Mouse (Mus musculus): Measurements from ENCODE around the gene Ms4a5. TPM values are rescaled to one million over a fixed set of nuclear protein-coding genes. Genes with fewer than 3 reads are reported as not detected.
A peak's percentile ranks its signal among the peaks of the same experiment; 100 is the strongest.
"Not testable (repeated sequence)": the region's sequence is repeated elsewhere in the genome, so short reads cannot be mapped to it uniquely, and the experiment has no call there.

The Ms4a5 gene
- not detected in 2 replicates for polyA plus RNA-seq (2015; fragmentation: Nextera tagmentation; extraction: Ambion mirVana)

DNA sequence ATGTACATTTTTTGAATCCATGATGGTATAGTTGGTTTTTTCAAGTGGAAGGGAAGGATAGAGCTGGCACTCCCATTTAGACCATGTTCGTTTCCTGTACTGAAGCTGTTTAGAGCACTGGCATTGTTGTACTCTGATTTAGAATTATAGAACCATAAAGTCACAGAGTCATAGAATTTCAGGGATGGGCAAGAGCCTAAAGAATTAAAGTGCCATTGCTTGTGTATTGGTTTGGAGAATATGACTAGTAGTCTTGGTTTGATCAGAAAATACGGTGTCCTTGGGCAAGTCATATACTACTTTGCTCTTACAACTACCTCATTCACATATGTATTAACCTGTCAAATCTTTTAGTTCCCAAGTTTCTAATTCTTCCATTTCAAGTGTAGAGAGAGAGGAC lies at the start of gene Ms4a5:
Ms4a5 (minus strand) TSS at position 101 of the 400 bp plus-strand sequence.
- no peaks in the 10 kb centered on the region for H3K27me3 ChIP-seq
- H3K9me3 ChIP-seq, result no peaks in the 10 kb centered on the region
- 87% methylated on average over 2 of the region's 2 CpGs for WGBS
- H3K27ac ChIP-seq (replicated peaks), result no peak within 1 kb of the TSS
- ATAC-seq (replicated peaks), result no peak
- no peak within 1 kb of the TSS for H3K4me2 ChIP-seq (replicated peaks)
- H3K36me3 ChIP-seq, result no peaks in the 10 kb centered on the region
- no peaks in the 10 kb centered on the region for H3K4me1 ChIP-seq
- H3K4me3 ChIP-seq, result no peak within 1 kb of the TSS
- H3K9ac ChIP-seq (replicated peaks), result no peak within 1 kb of the TSS

GRCm38 (mm10) chr19:11321123-11321522 lies 37.5 kb upstream of the Ms4a5 start:
- Histone ChIP-seq H3K27ac (replicated peaks) (no peak overlapping the region), H3K27me3 (no peaks in the 10 kb centered on the region), H3K4me3 (no peak overlapping the region), H3K9ac (replicated peaks) (no peak overlapping the region), H3K36me3 (no peaks in the 10 kb centered on the region), H3K4me1 (no peaks in the 10 kb centered on the region), H3K4me2 (replicated peaks) (no peak overlapping the region), H3K9me3 (no peaks in the 10 kb centered on the region)
- WGBS, result 91% methylated on average over 1 of the region's 1 CpGs
- no peak for ATAC-seq (replicated peaks)

DNA sequence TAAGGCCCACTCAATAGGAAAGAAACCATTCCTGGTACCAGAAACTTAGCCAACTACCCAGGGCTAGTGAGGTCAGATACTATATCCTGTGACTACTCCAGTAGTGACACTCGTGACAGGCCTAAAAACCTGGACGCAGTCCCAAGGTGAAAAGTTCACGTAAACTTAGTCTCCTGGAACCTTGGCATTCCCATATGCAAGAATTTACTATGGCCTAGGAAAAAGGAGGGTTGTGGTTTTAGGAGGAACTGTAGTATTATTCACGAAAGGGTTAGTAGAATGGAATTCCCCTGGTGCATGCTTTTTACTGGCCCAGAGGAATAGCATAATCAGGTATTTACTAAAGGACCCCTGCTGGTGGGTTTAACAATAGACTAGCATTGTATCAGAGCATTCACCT lies 33.1 kb upstream of the Ms4a5 start:
- WGBS, result 87% methylated on average over 4 of the region's 4 CpGs
- H3K36me3 ChIP-seq, result no peaks in the 10 kb centered on the region
- no peaks in the 10 kb centered on the region for H3K27me3 ChIP-seq
- H3K4me3 ChIP-seq, result no peak overlapping the region
- H3K9me3 ChIP-seq, result no peaks in the 10 kb centered on the region
- no peaks in the 10 kb centered on the region for H3K4me1 ChIP-seq
- ATAC-seq (replicated peaks), result no peak
- no peak overlapping the region for H3K4me2 ChIP-seq (replicated peaks)
- H3K27ac ChIP-seq (replicated peaks), result no peak overlapping the region
- H3K9ac ChIP-seq (replicated peaks), result no peak overlapping the region

- no peak within 1 kb of the TSS for H3K4me3 ChIP-seq
- H3K27ac ChIP-seq (replicated peaks), result no peak within 1 kb of the TSS
- ATAC-seq (replicated peaks), result no peak
- no peaks in the 10 kb centered on the region for H3K4me1 ChIP-seq
- H3K9ac ChIP-seq (replicated peaks), result no peak within 1 kb of the TSS
- WGBS, result 83% methylated on average over 1 of the region's 1 CpGs
- no peaks in the 10 kb centered on the region for H3K27me3 ChIP-seq
- no peak within 1 kb of the TSS for H3K4me2 ChIP-seq (replicated peaks)
- no peaks in the 10 kb centered on the region for H3K9me3 ChIP-seq
- H3K36me3 ChIP-seq, result no peaks in the 10 kb centered on the region
Measured at GRCm38 (mm10) chr19:11314354-11314753, 30.7 kb upstream of the Ms4a5 start, which contains the start of gene Ms4a14. Gene Ms4a14 (minus strand): TSS chr19:11314454.

GRCm38 (mm10) chr19:11308888-11309287 lies 25.2 kb upstream of the Ms4a5 start:
- Histone ChIP-seq H3K27me3 (no peaks in the 10 kb centered on the region), H3K9me3 (no peaks in the 10 kb centered on the region), H3K4me2 (replicated peaks) (no peak overlapping the region), H3K4me1 (no peaks in the 10 kb centered on the region), H3K9ac (replicated peaks) (no peak overlapping the region), H3K4me3 (no peak overlapping the region), H3K36me3 (no peaks in the 10 kb centered on the region), H3K27ac (replicated peaks) (no peak overlapping the region)
- no peak for ATAC-seq (replicated peaks)

DNA sequence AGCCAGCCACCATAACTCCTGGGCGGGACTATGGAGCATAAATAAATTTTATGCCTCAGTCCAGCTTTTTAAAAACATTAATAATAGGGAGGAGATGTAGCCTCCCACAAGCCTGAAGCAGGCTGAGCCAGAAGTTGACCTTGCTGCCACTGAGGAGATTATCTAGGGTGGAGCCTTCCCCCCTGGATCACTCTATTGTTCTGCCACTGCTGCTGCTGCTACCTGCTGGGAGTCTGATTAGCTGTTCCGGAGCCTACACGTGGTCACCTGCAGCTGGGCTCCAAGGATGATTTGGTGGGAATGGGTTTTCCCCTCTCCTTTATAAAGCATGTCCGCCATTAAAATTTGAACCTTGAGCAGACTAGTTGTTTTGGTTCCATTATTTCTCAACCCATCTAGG lies 15.9 kb upstream of the Ms4a5 start:
- 27% methylated on average over 4 of the region's 4 CpGs for WGBS
- not testable (repeated sequence) for H3K4me1 ChIP-seq; H3K36me3 ChIP-seq; H3K27ac ChIP-seq (replicated peaks); H3K4me2 ChIP-seq (replicated peaks); H3K9me3 ChIP-seq; H3K4me3 ChIP-seq; H3K27me3 ChIP-seq; H3K9ac ChIP-seq (replicated peaks); ATAC-seq (replicated peaks)

- H3K4me3 ChIP-seq, result no peak overlapping the region
- no peak overlapping the region for H3K4me2 ChIP-seq (replicated peaks)
- H3K36me3 ChIP-seq, result no peaks in the 10 kb centered on the region
- no peaks in the 10 kb centered on the region for H3K4me1 ChIP-seq
- H3K27me3 ChIP-seq, result no peaks in the 10 kb centered on the region
- no peak overlapping the region for H3K9ac ChIP-seq (replicated peaks)
- no peaks in the 10 kb centered on the region for H3K9me3 ChIP-seq
- H3K27ac ChIP-seq (replicated peaks), result no peak overlapping the region
- 30% methylated on average over 2 of the region's 2 CpGs for WGBS
- ATAC-seq (replicated peaks), result no peak
Measured at GRCm38 (mm10) chr19:11298939-11299338, 15.3 kb upstream of the Ms4a5 start.

- ATAC-seq (replicated peaks); H3K9me3 ChIP-seq; H3K9ac ChIP-seq (replicated peaks); H3K27ac ChIP-seq (replicated peaks); H3K27me3 ChIP-seq; H3K36me3 ChIP-seq; H3K4me1 ChIP-seq; H3K4me3 ChIP-seq: not testable (repeated sequence)
- H3K4me2 ChIP-seq (replicated peaks), result peak overlapping the region; percentile 47
- WGBS, result 5% methylated on average over 3 of the region's 3 CpGs
Measured at GRCm38 (mm10) chr19:11293616-11294015, 9.9 kb upstream of the Ms4a5 start.

DNA sequence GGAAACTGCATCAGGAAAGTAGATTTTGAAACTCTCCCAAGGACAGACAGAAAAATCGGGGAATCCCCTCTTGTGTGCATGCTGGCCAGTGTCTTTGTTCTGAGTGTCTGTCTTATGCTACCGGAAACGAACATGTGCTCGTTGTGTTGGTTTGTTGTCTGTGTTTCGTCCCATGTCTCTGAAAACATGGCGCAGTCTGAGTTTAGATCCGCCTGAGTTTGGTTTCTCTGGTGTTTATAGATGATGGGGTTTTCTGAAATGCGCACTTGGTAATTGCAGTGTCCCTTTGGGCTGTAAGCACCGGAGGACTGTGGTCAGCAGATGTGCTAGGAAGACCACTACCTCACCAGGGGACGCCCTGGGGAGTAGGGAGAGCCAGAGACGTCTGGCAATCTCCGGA lies 9.3 kb upstream of the Ms4a5 start:
- Histone ChIP-seq H3K36me3 (no peaks in the 10 kb centered on the region), H3K4me3 (peak overlapping the region; percentile 37), H3K4me2 (replicated peaks) (peak overlapping the region; percentile 47), H3K9ac (replicated peaks) (peak overlapping the region; percentile 32), H3K27me3 (no peaks in the 10 kb centered on the region), H3K9me3 (no peaks in the 10 kb centered on the region), H3K27ac (replicated peaks) (no peak overlapping the region), H3K4me1 (no peaks in the 10 kb centered on the region)
- no peak for ATAC-seq (replicated peaks)
- 9% methylated on average over 12 of the region's 12 CpGs for WGBS

DNA sequence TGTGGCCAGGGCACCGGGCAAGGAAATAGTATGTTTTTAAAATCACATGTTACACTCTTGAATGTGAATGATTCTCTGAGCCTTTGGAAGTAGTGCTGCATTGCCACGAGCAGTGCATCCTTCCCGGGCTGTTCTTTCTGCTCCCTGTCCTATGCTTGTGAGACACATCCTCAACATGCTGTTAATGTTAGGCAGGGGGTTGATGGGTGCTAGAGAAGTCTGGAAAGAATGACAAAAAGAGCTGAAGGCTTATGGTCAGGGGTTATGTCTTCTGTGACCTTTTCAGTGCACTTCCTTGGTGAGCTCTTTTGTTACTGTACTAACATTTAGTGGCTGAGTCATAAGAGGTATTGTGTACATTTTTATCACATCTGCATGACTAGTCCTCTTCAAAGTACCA lies 3.5 kb downstream of the Ms4a5 start:
- Histone ChIP-seq H3K4me2 (replicated peaks) (no peak overlapping the region), H3K4me3 (no peak overlapping the region), H3K4me1 (no peaks in the 10 kb centered on the region), H3K27me3 (no peaks in the 10 kb centered on the region), H3K27ac (replicated peaks) (no peak overlapping the region), H3K36me3 (no peaks in the 10 kb centered on the region), H3K9me3 (no peaks in the 10 kb centered on the region), H3K9ac (replicated peaks) (no peak overlapping the region)
- 91% methylated on average over 3 of the region's 3 CpGs for WGBS
- no peak for ATAC-seq (replicated peaks)

- Histone ChIP-seq H3K4me3 (no peak overlapping the region), H3K4me2 (replicated peaks) (no peak overlapping the region), H3K27me3 (no peaks in the 10 kb centered on the region), H3K9me3 (no peaks in the 10 kb centered on the region), H3K4me1 (no peaks in the 10 kb centered on the region), H3K27ac (replicated peaks) (no peak overlapping the region), H3K36me3 (no peaks in the 10 kb centered on the region), H3K9ac (replicated peaks) (no peak overlapping the region)
- no peak for ATAC-seq (replicated peaks)
- 64% methylated on average over 5 of the region's 5 CpGs for WGBS
Measured at GRCm38 (mm10) chr19:11276431-11276830, 7.2 kb downstream of the Ms4a5 start.

GRCm38 (mm10) chr19:11266956-11267355 lies 16.7 kb downstream of the Ms4a5 start:
- H3K27me3 ChIP-seq, result no peaks in the 10 kb centered on the region
- ATAC-seq (replicated peaks), result no peak
- no peak overlapping the region for H3K9ac ChIP-seq (replicated peaks)
- H3K4me1 ChIP-seq, result no peaks in the 10 kb centered on the region
- no peak overlapping the region for H3K4me3 ChIP-seq
- 81% methylated on average over 4 of the region's 4 CpGs for WGBS
- H3K4me2 ChIP-seq (replicated peaks), result no peak overlapping the region
- no peak overlapping the region for H3K27ac ChIP-seq (replicated peaks)
- H3K36me3 ChIP-seq, result no peaks in the 10 kb centered on the region
- no peaks in the 10 kb centered on the region for H3K9me3 ChIP-seq

DNA sequence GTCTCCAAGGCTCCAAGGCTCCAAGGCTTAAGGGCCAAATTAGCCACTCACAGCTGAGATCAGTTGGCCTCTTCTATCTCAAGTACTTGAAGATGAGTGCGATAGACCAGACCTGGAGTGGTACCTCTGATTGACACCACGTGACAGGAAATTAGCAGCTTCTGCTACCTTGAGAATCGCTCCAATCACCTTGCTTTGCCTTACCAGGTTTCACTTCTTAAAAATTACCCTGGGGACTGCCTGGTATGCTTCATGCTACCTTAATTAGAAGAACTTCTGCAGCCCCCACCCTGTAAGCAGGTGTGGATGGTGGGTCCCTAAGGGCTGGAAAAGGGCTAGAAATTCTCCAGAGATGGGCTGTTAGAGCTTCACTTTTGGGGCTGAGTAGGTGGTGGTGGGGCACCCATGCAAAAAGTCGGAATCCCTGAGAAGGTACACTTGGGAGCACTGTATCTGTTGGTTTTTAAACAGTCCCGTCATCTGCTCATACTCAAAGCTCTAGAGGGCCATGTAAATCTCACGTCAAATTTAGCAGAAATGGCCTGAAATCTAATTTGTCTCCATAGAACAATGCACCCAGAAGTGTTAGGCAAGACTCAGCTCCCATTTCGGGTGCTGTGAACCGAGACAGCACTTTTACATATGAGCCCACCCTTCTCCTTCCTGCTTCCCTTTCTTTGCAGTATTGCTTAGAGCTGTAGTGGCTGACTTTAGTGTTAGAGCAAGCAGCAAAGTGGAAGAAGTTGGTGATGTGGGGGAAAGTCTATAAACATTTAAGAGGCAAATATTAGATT lies 17.4 kb downstream of the Ms4a5 start, which contains the start of gene Ms4a1:
Ms4a1 (minus strand) TSS at position 190 of the 794 bp plus-strand sequence.
- H3K27me3 ChIP-seq, result no peaks in the 10 kb centered on the region
- no peak within 1 kb of the TSS for H3K9ac ChIP-seq (replicated peaks)
- no peaks in the 10 kb centered on the region for H3K36me3 ChIP-seq
- H3K9me3 ChIP-seq, result no peaks in the 10 kb centered on the region
- no peaks in the 10 kb centered on the region for H3K4me1 ChIP-seq
- 88% methylated on average over 8 of the region's 8 CpGs for WGBS
- H3K4me3 ChIP-seq, result no peak within 1 kb of the TSS
- H3K27ac ChIP-seq (replicated peaks), result no peak within 1 kb of the TSS
- no peak for ATAC-seq (replicated peaks)
- no peak within 1 kb of the TSS for H3K4me2 ChIP-seq (replicated peaks)
